Mouse (Mus musculus) MEL (cell line): Measurements from ENCODE around the gene Pgpep1l. TPM values are rescaled to one million over a fixed set of nuclear protein-coding genes. Genes with fewer than 3 reads are reported as not detected.

Experiments used
- DNase-seq: peaks from one replicate; pipeline ENCODE4 v3.0.0; 2011; ENCODE audit warnings: low read depth, low spot score
- H3K27ac ChIP-seq: 2 replicates; pipeline ENCODE4 v1.5.1; 2012; ENCODE audit warnings: low read depth, mild to moderate bottlenecking, control low read depth, low read length, moderate library complexity; ENCODE audit not compliant: control insufficient read depth
- H3K27me3 ChIP-seq, 2 experiments: fragments of 150-350 bp in 1 of 2; sonication (generic) in 1 of 2; 2 replicates each; pipeline ENCODE4 v1.6.1; 2012; ENCODE audit warnings: low read length in 2 of 2, mild to moderate bottlenecking in 2 of 2, improper control_type of control experiment in 1 of 2, moderate library complexity in 1 of 2; ENCODE audit not compliant: insufficient read depth in 2 of 2, control insufficient read depth in 1 of 2
- H3K36me3 ChIP-seq, 2 experiments: 2 replicates each; pipeline ENCODE4 v1.6.1; 2012 to 2014; ENCODE audit warnings: low read length in 2 of 2, improper control_type of control experiment in 1 of 2, inconsistent platforms in 1 of 2, mild to moderate bottlenecking in 1 of 2; ENCODE audit not compliant: insufficient read depth in 2 of 2, control insufficient read depth in 1 of 2
- H3K4me1 ChIP-seq, 2 experiments: fragments of 150-350 bp in 1 of 2; sonication (generic) in 1 of 2; 2 replicates each; pipeline ENCODE4 v1.6.1; 2012; ENCODE audit warnings: low read length in 2 of 2, improper control_type of control experiment in 1 of 2, mild to moderate bottlenecking in 1 of 2; ENCODE audit not compliant: insufficient read depth in 2 of 2, control insufficient read depth in 1 of 2
- H3K4me3 ChIP-seq, 2 experiments: fragments of 150-350 bp in 1 of 2; sonication (generic) in 1 of 2; 2 replicates each; pipeline ENCODE4 v1.5.1; 2012; ENCODE audit warnings: low read depth in 2 of 2, low read length in 2 of 2, mild to moderate bottlenecking in 2 of 2, moderate library complexity in 2 of 2, control low read depth in 1 of 2, improper control_type of control experiment in 1 of 2; ENCODE audit not compliant: control insufficient read depth in 1 of 2, insufficient read depth in 1 of 2
- H3K79me2 ChIP-seq: 2 replicates; pipeline ENCODE4 v1.6.1; 2012; ENCODE audit warnings: mild to moderate bottlenecking, low read length, moderate library complexity; ENCODE audit not compliant: control insufficient read depth, poor library complexity, insufficient read depth
- H3K9ac ChIP-seq: 2 replicates; pipeline ENCODE4 v1.6.1; 2012; ENCODE audit warnings: low read depth, mild to moderate bottlenecking, control low read depth, low read length, moderate library complexity; ENCODE audit not compliant: control insufficient read depth, poor library complexity, severe bottlenecking
- H3K9me3 ChIP-seq: fragments of 150-350 bp; sonication (generic); replicated peaks from 2 replicates; pipeline ENCODE4 v1.6.1; 2012; ENCODE audit warnings: mild to moderate bottlenecking, low read length, improper control_type of control experiment, moderate library complexity; ENCODE audit not compliant: insufficient read depth
- E2F4 ChIP-seq: IDR thresholded peaks from 2 replicates; pipeline ENCODE4 v1.6.1; 2011; ENCODE audit warnings: low read depth, low read length, improper control_type of control experiment, borderline replicate concordance
- EP300 ChIP-seq, 2 experiments: IDR thresholded peaks; 2 replicates each; pipeline ENCODE4 v1.6.1; 2011; ENCODE audit warnings: improper control_type of control experiment in 2 of 2, low read length in 2 of 2, low read depth in 1 of 2, mild to moderate bottlenecking in 1 of 2
- ETS1 ChIP-seq: IDR thresholded peaks from 2 replicates; pipeline ENCODE4 v1.6.1; 2012; ENCODE audit warnings: low read depth, mild to moderate bottlenecking, inconsistent platforms, low read length, improper control_type of control experiment, moderate library complexity
- GABPA ChIP-seq: IDR thresholded peaks from 2 replicates; pipeline ENCODE4 v1.6.1; 2012; ENCODE audit warnings: low read depth, mild to moderate bottlenecking, inconsistent platforms, low read length, improper control_type of control experiment, moderate library complexity
- GATA1 ChIP-seq: IDR thresholded peaks from 2 replicates; pipeline ENCODE4 v1.6.1; 2011; ENCODE audit warnings: low read depth, low read length, improper control_type of control experiment
- HCFC1 ChIP-seq: IDR thresholded peaks from 2 replicates; pipeline ENCODE4 v1.6.1; 2012; ENCODE audit warnings: low read depth, mild to moderate bottlenecking, inconsistent platforms, low read length, improper control_type of control experiment, moderate library complexity
- MAZ ChIP-seq: IDR thresholded peaks from 2 replicates; pipeline ENCODE4 v1.6.1; 2012; ENCODE audit warnings: low read depth, mild to moderate bottlenecking, inconsistent platforms, low read length, improper control_type of control experiment
- MEF2A ChIP-seq: IDR thresholded peaks from 2 replicates; pipeline ENCODE4 v1.6.1; 2014; ENCODE audit warnings: low read depth, mild to moderate bottlenecking, inconsistent platforms, low read length, improper control_type of control experiment; ENCODE audit not compliant: poor library complexity, insufficient replicate concordance, severe bottlenecking; ENCODE audit errors: extremely low read depth
- MYB ChIP-seq: IDR thresholded peaks from 2 replicates; pipeline ENCODE4 v1.6.1; 2011; ENCODE audit warnings: mild to moderate bottlenecking, low read depth, low read length, improper control_type of control experiment
- NRF1 ChIP-seq: IDR thresholded peaks from 2 replicates; pipeline ENCODE4 v1.6.1; 2014; ENCODE audit warnings: low read depth, mild to moderate bottlenecking, inconsistent platforms, low read length, improper control_type of control experiment, moderate library complexity; ENCODE audit not compliant: poor library complexity, insufficient read depth, severe bottlenecking
- POLR2AphosphoS2 ChIP-seq: IDR thresholded peaks from 2 replicates; pipeline ENCODE4 v1.6.1; 2011; ENCODE audit warnings: low read length, improper control_type of control experiment
- RCOR1 ChIP-seq: IDR thresholded peaks from 2 replicates; pipeline ENCODE4 v1.6.1; 2012; ENCODE audit warnings: low read depth, mild to moderate bottlenecking, inconsistent platforms, low read length, improper control_type of control experiment
- SIN3A ChIP-seq: IDR thresholded peaks from 2 replicates; pipeline ENCODE4 v1.6.1; 2012; ENCODE audit warnings: low read length, improper control_type of control experiment, inconsistent platforms
- SMC3 ChIP-seq: IDR thresholded peaks from 2 replicates; pipeline ENCODE4 v1.6.1; 2011; ENCODE audit warnings: low read depth, low read length, improper control_type of control experiment
- TAL1 ChIP-seq: IDR thresholded peaks from 2 replicates; pipeline ENCODE4 v1.6.1; 2012; ENCODE audit warnings: mild to moderate bottlenecking, inconsistent platforms, low read length, moderate library complexity, mixed read lengths
- TCF12 ChIP-seq: IDR thresholded peaks from 2 replicates; pipeline ENCODE4 v1.6.1; 2014; ENCODE audit warnings: low read depth, mild to moderate bottlenecking, inconsistent platforms, low read length, improper control_type of control experiment, moderate library complexity
- UBTF ChIP-seq: IDR thresholded peaks from 2 replicates; pipeline ENCODE4 v1.6.1; 2012; ENCODE audit warnings: low read depth, mild to moderate bottlenecking, inconsistent platforms, low read length, improper control_type of control experiment, moderate library complexity, borderline replicate concordance; ENCODE audit not compliant: insufficient read depth
- ZMIZ1 ChIP-seq: IDR thresholded peaks from 2 replicates; pipeline ENCODE4 v1.6.1; 2012; ENCODE audit warnings: low read depth, mild to moderate bottlenecking, inconsistent platforms, low read length, improper control_type of control experiment, moderate library complexity
- ZNF384 ChIP-seq: IDR thresholded peaks from 2 replicates; pipeline ENCODE4 v1.6.1; 2012; ENCODE audit warnings: low read depth, mild to moderate bottlenecking, inconsistent platforms, low read length, improper control_type of control experiment
- polyA plus RNA-seq, 2 experiments: library from polyadenylated mRNA; stranded (reverse) in 1 of 2; unstranded in 1 of 2; fragments of >175 nt in 1 of 2; fragments of >200 nt in 1 of 2; gene quantifications; 2 replicates each; pipeline versions ENCODE4 v1.2.1 to v1.2.4; 2012; ENCODE audit warnings: low replicate concordance in 2 of 2, low read depth in 1 of 2; ENCODE audit not compliant: insufficient read length in 2 of 2, insufficient read depth in 1 of 2, missing spikeins in 1 of 2
- total RNA-seq: library from RNA; depleted of rRNA; stranded (reverse); fragments of 300-350 nt; gene quantifications from 2 replicates; pipeline ENCODE4 v1.2.3, GENCODE M21; 2012

Pgpep1l gene
- total and polyA plus RNA-seq, 3 experiments, result not detected

DNA sequence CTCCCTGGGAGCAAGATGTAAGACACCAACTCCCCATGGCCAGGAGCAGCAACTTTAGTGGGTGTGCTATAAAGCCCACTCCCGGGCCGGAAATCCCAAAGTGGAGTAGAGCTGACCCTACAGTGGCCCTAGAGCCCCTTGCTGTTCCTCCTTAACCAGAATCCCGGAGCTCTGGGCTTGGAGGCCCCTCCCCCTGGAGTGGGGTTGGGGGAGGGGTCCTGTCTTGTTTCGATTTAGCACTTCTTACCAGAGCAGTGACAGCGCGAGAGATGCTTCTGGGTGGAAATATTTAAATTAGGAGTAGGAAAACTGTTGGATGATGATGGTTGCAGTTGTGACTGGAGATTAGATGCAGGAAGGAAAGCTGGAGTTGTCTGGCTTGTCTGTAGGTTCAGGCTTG is 35.5 kb downstream of the Pgpep1l start:
- Histone ChIP-seq H3K9ac (no peak overlapping the region), H3K27me3 (no peaks in the 10 kb centered on the region), H3K27ac (no peak overlapping the region), H3K79me2 (no peaks in the 10 kb centered on the region), H3K4me1 (peaks cover 2 to 19% of the 10 kb centered on the region in 2 experiments; a peak in 2 of 4 replicates), H3K9me3 (no peaks in the 10 kb centered on the region), H3K36me3 (peaks cover 0 to 20% of the 10 kb centered on the region in 2 experiments; a peak in 3 of 4 replicates), H3K4me3 (no peak overlapping the region)
- no peak for TF ChIP-seq SIN3A
- no peak for TF ChIP-seq MAZ
- TF ChIP-seq GABPA, result no peak
- TF ChIP-seq E2F4, result no peak
- no peak for TF ChIP-seq UBTF
- TF ChIP-seq NRF1, result no peak
- no peak for DNase-seq

GRCm38 (mm10) chr7:68227621-68228020 is 36.4 kb downstream of the Pgpep1l start:
- no peak overlapping the region for H3K27ac ChIP-seq
- H3K36me3 ChIP-seq, result peaks cover 0 to 20% of the 10 kb centered on the region in 2 experiments; a peak in 3 of 4 replicates
- no peaks in the 10 kb centered on the region for H3K79me2 ChIP-seq
- no peaks in the 10 kb centered on the region for H3K27me3 ChIP-seq
- peak; percentile 38 for DNase-seq
- H3K4me3 ChIP-seq, result no peak overlapping the region
- H3K4me1 ChIP-seq, result peaks cover 2 to 19% of the 10 kb centered on the region in 2 experiments; a peak in 2 of 4 replicates
- TF ChIP-seq MEF2A, result no peak
- no peak for TF ChIP-seq ZMIZ1
- TF ChIP-seq GATA1, result peak; percentile 77
- TF ChIP-seq HCFC1, result no peak
- peak; percentile 46; the same call in 1 of the 2 replicates for TF ChIP-seq TCF12
- no peak for TF ChIP-seq MAZ
- TF ChIP-seq ETS1, result 0 out of 2 replicates have a peak, but pooled peaks have one; percentile 29
- peak; percentile 72 for TF ChIP-seq RCOR1
- peak; percentile 56 to 68 for TF ChIP-seq EP300 (IDR thresholded peaks at IDR 0.05; ENCODE audit: low read depth in 1 of 2, low read length in 2 of 2)
- 0 out of 2 replicates have a peak, but pooled peaks have one; percentile 24 for TF ChIP-seq SIN3A
- no peak for TF ChIP-seq SMC3
- peak; percentile 82 for TF ChIP-seq ZNF384
- TF ChIP-seq MYB, result no peak
- no peak for TF ChIP-seq TAL1
- TF ChIP-seq POLR2AphosphoS2, result no peak
- no peak overlapping the region for H3K9ac ChIP-seq
- no peaks in the 10 kb centered on the region for H3K9me3 ChIP-seq
